Mouse (Mus musculus) c-Kit-positive CD71-positive TER-119-negative erythroid progenitor cells, embryonic 14.5 days (primary cell): Measurements from ENCODE around the gene Tor2a.

Experiments
- DNase-seq: peaks from one replicate; pipeline ENCODE4 v3.0.0-alpha.2; 2013; ENCODE audit warnings: low read depth

Tor2a gene

GRCm38 (mm10) chr2:32763353-32763752 is 6.3 kb downstream of the Tor2a start:
- DNase-seq: no peak

- DNase-seq: no peak
These were observed 10.2 kb downstream of the Tor2a start for GRCm38 (mm10) chr2:32767241-32767640.

GRCm38 (mm10) chr2:32768661-32769285 is 11.7 kb downstream of the Tor2a start:
- DNase-seq: peak; percentile 45

GRCm38 (mm10) chr2:32769327-32770085 is 12.5 kb downstream of the Tor2a start:
- no peak for DNase-seq

GRCm38 (mm10) chr2:32771886-32772285 is 14.9 kb downstream of the Tor2a start:
- DNase-seq: no peak

- DNase-seq: no peak
These were observed 15.7 kb downstream of the Tor2a start for GRCm38 (mm10) chr2:32772626-32773279.

- DNase-seq: peak; percentile 97
These were observed 18.5 kb downstream of the Tor2a start, which contains the start of the genes Ttc16 and Ptrh1 for GRCm38 (mm10) chr2:32775359-32776074. Gene Ttc16, minus strand, starts transcription at chr2:32775633. Gene Ptrh1, plus strand, starts transcription at chr2:32775786.

- no peak for DNase-seq
These were observed 19.2 kb downstream of the Tor2a start for GRCm38 (mm10) chr2:32776192-32776591.

GRCm38 (mm10) chr2:32778081-32778480 is 21.0 kb downstream of the Tor2a start:
- no peak for DNase-seq

- no peak for DNase-seq
These were observed 22.1 kb downstream of the Tor2a start for GRCm38 (mm10) chr2:32779131-32779530.

- no peak for DNase-seq
These were observed 22.7 kb downstream of the Tor2a start for GRCm38 (mm10) chr2:32779714-32780113.

- DNase-seq: no peak
These were observed 24.7 kb downstream of the Tor2a start for GRCm38 (mm10) chr2:32781710-32782109.

GRCm38 (mm10) chr2:32784048-32784681 is 27.1 kb downstream of the Tor2a start, which contains the start of gene Cfap157:
Gene Cfap157, minus strand, starts transcription at chr2:32784428.
- DNase-seq: no peak

- DNase-seq: no peak
These were observed 30.1 kb downstream of the Tor2a start for GRCm38 (mm10) chr2:32787176-32787575.

GRCm38 (mm10) chr2:32788581-32788980 is 31.5 kb downstream of the Tor2a start:
- no peak for DNase-seq

GRCm38 (mm10) chr2:32791297-32791696 is 34.3 kb downstream of the Tor2a start:
- DNase-seq: no peak

GRCm38 (mm10) chr2:32795748-32796418 is 38.8 kb downstream of the Tor2a start:
- DNase-seq: no peak

GRCm38 (mm10) chr2:32798251-32798962 is 41.4 kb downstream of the Tor2a start:
- DNase-seq: no peak

- DNase-seq: no peak
These were observed 52.0 kb downstream of the Tor2a start for GRCm38 (mm10) chr2:32808816-32809566.
